Mouse (Mus musculus) left cerebral cortex, postnatal 10 days (tissue): ENCODE results near the gene Tnpo2. TPM values are rescaled to one million over a fixed set of nuclear protein-coding genes. Genes with fewer than 3 reads are reported as not detected.
A peak's percentile ranks its signal among the peaks of the same experiment; 100 is the strongest.
"Not testable (repeated sequence)": the region's sequence is repeated elsewhere in the genome, so short reads cannot be mapped to it uniquely, and the experiment has no call there.

Experiments
- DNase-seq, 2 experiments: peaks; one replicate each; pipeline ENCODE4 v3.0.0; 2021 to 2022; ENCODE audit warnings: low spot score in 2 of 2, mixed read lengths in 1 of 2; ENCODE audit errors: extremely low spot score in 1 of 2
- intact Hi-C: fragments of 180-260 bp; cut with DNase I; formaldehyde crosslinking; loops from one replicate; pipeline ENCODE4 v1.15.1; 2025
- total RNA-seq, 2 experiments: library from RNA; stranded (reverse); gene quantifications; 2 replicates each; pipeline ENCODE4 v1.2.3; 2021

The Tnpo2 gene
- total RNA-seq, 2 experiments from 2014 or later = 168 to 193 TPM

DNA sequence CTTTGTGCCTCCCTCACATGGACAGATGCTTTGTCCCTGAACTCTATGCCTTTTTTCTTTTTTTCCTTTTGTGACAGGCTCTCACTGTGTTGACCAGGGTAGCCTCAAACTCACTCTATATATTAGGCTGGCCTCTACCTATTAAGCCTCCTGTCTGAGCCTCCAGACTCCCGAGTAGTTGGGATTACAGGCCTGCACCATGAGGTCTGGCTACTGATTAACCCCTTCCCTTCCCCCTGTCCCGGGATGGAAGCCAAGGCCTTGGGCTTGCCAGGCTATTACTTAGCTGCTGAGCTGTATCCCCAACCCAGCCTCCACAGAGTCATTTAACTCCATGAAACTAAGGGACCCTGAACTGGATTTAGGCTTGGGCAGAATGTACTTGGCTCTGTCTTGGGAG, 28.5 kb downstream of the Tnpo2 start:
- intact Hi-C loops = no loop called here
- no peak for DNase-seq

DNA sequence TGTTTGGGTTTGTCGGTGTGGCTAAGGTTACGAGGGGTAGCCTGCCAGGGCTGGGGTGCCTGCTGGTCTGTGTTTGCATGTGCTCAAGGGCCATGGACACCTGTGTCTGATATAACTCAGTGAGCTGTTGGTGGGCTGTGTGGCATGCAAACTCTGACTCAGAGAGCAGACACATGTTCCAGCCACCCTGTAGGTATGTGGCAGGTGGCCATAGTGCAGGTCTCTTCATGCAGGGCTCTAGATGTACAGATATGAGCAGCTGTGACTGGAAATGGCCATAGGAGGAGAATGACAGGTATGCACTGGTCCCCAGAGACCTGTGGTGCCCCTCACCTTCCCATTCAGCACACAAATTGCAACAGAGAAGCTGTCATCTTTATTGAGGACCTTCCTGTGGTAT, 30.4 kb downstream of the Tnpo2 start:
- intact Hi-C loops = no loop called here
- no peak for DNase-seq

GRCm38 (mm10) chr8:85067982-85068381, 31.3 kb downstream of the Tnpo2 start, which contains the start of gene Gm5741:
Gene Gm5741 (minus strand): TSS chr8:85067982.
- DNase-seq = no peak
- intact Hi-C loops = no loop called here

- intact Hi-C loops = no loop called here
These were observed 34.3 kb downstream of the Tnpo2 start for GRCm38 (mm10) chr8:85071041-85071440.

GRCm38 (mm10) chr8:85071514-85072281, 35.0 kb downstream of the Tnpo2 start, which contains the start of gene Dhps:
Gene Dhps (plus strand): TSS chr8:85071757.
- intact Hi-C loops = no loop called here
- peak; percentile 94 for DNase-seq

More at GRCm38 (mm10) chr8:85071041-85071440, 34.3 kb downstream of the Tnpo2 start:
- DNase-seq = no peak

- intact Hi-C loops = no loop called here
- no peak for DNase-seq
These were observed 35.7 kb downstream of the Tnpo2 start for GRCm38 (mm10) chr8:85072364-85072929.

GRCm38 (mm10) chr8:85073041-85073612, 36.4 kb downstream of the Tnpo2 start:
- intact Hi-C loops = no loop called here

GRCm38 (mm10) chr8:85074167-85074566, 37.5 kb downstream of the Tnpo2 start:
- intact Hi-C loops = no loop called here
- no peak for DNase-seq

More at GRCm38 (mm10) chr8:85073041-85073612, 36.4 kb downstream of the Tnpo2 start:
- DNase-seq = no peak

DNA sequence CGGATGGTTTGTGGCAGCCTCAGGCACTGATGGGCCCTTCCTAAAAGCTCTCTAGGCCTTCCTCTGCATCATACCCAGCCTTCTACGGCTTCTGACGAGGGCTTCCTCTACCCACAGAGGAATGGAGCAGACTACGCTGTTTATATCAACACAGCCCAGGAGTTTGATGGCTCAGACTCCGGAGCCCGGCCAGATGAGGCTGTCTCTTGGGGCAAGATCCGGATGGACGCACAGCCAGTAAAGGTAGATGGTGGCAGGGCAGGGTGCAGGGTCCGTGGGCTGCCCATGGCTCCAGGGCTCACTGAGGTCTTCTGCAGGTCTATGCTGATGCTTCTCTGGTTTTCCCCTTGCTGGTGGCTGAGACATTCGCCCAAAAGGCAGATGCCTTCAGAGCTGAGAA, 37.9 kb downstream of the Tnpo2 start:
- intact Hi-C loops = no loop called here

DNA sequence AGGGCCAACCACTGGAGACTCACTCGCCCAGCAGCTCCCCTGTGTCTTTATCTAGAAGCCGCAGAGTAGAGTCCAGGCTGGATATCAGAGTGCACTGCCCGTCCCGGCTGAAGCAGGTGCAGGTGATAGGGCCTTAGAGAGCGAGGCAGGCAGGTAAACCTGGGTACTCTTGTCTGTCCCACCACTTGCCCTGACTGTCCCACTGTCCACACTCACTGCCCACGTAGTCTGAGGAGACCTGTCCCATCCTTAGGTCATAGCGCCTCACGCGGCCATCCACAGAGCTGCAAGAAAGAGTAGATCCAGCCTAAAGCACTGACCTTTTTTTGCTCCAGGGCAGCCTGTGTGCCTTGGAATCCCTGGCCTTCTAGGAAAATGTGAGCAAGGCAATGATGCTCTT, 39.3 kb downstream of the Tnpo2 start:
- intact Hi-C loops = no loop called here
- DNase-seq = peak in 1 of 2 experiments; percentile 66

More for the DNA sequence above, 37.9 kb downstream of the Tnpo2 start:
- no peak for DNase-seq

DNA sequence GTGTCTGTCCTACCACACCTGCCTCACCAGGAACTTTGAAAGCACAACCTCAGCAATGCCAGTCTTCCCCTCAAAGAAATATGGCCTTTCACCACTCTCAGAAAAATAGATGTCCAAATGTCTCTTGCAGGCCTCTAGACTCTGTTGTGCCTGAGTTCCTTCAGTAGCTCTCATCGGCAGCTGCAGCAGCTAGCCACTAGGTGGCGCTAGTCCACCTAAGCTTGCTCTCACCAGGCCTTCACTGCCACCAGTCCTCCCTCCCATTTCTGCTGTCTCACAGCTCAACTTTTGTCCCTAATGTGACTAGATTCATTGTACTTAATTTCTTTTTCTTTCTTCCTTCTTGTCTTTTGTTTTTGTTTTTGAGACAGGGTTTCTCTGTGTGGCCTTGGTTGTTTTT, 40.3 kb downstream of the Tnpo2 start:
- intact Hi-C loops = no loop called here
- peak; percentile 82 to 83 for DNase-seq

- DNase-seq = peak in 1 of 2 experiments; percentile 66
- intact Hi-C loops = loop anchor here (2.0 to 5.0 kb wide), 2 partner anchors 95 to 192 kb away; no protein-coding TSS in a partner anchor
These were observed 43.5 kb downstream of the Tnpo2 start for GRCm38 (mm10) chr8:85080214-85080531.

- intact Hi-C loops = loop anchor here (2.0 to 5.0 kb wide), 2 partner anchors 94 to 192 kb away; no protein-coding TSS in a partner anchor
- DNase-seq = peak; percentile 43 to 53
These were observed 44.0 kb downstream of the Tnpo2 start, which contains the start of gene Wdr83os for GRCm38 (mm10) chr8:85080532-85081215. Gene Wdr83os (plus strand): TSS chr8:85080740.

DNA sequence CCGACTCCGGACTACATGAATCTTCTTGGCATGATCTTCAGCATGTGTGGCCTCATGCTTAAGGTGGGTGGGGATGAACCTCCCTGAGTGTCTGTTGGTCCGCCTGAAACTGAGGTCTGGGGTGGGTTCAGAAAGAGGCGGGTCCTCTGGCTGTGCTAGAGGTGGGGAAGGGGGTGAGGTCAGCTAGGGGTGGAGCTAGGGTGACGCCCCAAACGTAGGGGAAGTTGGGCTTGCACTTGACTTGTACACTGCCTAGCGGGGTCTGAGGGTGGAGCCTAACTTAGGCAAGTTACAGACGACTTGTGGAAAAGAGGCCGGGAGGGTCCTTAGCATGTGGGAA, 44.5 kb downstream of the Tnpo2 start, which contains the start of gene Wdr83:
Gene Wdr83 (minus strand): TSS at position 91 of the 340 bp plus-strand sequence.
- intact Hi-C loops = loop anchor here (2.0 to 5.0 kb wide), 2 partner anchors 94 to 191 kb away; no protein-coding TSS in a partner anchor
- peak in 1 of 2 experiments; percentile 66 for DNase-seq

DNA sequence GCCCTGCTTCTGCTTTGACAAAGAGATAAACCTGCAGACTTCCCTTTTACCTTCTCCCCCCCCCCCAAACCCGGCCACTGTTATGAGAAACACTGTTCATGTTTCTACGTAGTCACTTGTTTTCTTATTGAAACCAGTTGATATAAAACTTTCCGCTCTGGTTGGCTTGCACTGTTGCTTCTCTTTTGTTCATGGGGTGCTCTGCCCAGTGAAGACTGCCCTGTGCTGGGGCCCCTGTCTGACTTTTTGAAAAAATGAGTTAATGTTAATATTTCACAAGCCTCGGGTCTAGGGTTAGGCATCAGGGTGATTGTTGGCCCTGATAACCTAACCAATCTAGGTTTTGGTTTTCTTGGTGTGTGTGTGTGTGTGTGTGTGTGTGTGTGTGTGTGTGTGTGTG, 45.5 kb downstream of the Tnpo2 start:
- intact Hi-C loops = loop anchor here (5.0 kb wide), 1 partner anchor 190 kb away; no protein-coding TSS in a partner anchor
- DNase-seq = not testable (repeated sequence)

DNA sequence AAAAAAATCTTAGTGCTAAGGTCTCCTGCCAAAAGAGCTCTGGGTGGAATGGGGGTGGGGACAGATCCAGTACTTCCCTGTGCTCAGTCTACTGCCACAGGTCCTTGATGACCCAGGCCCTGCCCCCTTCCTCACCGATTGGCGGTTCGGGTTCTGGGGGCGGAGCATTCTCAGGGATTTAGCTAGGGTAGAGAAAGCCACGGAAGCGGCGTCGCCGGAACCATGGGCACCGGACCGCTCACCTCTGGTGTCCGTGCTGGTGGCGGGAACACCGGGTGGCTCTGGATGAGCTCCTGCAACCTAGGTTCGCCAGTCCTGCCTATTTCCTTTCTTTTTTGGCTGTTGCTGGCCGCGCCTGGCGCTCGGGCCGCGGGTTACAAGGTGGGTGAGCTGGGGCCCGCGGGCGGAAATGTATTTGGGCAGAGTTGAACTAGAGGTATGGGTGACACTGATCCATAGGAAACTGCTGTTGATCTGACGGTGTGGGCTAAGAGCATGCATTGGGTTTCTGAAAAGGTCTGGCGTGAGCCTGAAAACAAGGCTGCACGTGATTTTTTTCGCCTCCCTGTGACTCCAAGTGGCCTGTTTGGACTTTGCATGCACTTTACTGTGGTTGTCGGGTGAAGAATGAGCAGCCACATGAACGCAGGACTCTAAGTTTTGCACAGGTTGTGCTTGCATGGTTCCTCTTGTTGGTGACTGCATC, 46.5 kb downstream of the Tnpo2 start, which contains the start of gene Man2b1:
Gene Man2b1 (plus strand): TSS at position 163 of the 706 bp plus-strand sequence.
- intact Hi-C loops = loop anchor here (5.0 kb wide), 1 partner anchor 189 kb away; no protein-coding TSS in a partner anchor
- peak; percentile 85 to 95 for DNase-seq

- intact Hi-C loops = loop anchor here (5.0 kb wide), 1 partner anchor 188 kb away; no protein-coding TSS in a partner anchor
- peak in 1 of 2 experiments; percentile 30 for DNase-seq
These were observed 47.9 kb downstream of the Tnpo2 start for GRCm38 (mm10) chr8:85084633-85085032.

DNA sequence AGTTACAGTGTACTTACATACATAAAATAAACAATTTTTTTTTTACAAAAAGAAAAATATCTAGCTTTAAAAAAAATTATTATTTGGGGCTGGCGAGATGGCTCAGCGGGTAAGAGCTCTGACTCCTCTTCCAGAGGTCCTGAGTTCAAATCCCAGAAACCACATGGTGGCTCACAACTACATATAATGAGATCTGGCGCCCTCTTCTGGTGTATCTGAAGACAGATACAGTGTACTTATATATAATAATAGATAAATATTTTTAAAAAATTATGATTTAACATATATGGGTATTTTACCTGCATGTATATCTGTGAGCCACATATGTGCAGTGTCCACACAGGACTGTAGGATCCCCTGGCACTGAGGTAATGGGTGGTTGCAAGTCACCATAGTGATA, 49.5 kb downstream of the Tnpo2 start:
- intact Hi-C loops = no loop called here
- DNase-seq = peak in 1 of 2 experiments; percentile 12
